Mouse (Mus musculus): ENCODE results near the gene Rora.

- TF ChIP-seq CTCF (IDR thresholded peaks at IDR 0.05; ENCODE audit: low read depth, low read length) (no peak), POLR2A (IDR thresholded peaks at IDR 0.05; ENCODE audit: extremely low read depth, insufficient read depth, low read length) (no peak)
Observed at GRCm38 (mm10) chr9:69087325-69087724, 433.7 kb downstream of the Rora start.
